Mouse (Mus musculus) heart, embryonic 16.5 days (tissue): ENCODE measurements around the gene Med29. TPM values are rescaled to one million over a fixed set of nuclear protein-coding genes. Genes with fewer than 3 reads are reported as not detected.

Source experiments
- ATAC-seq: fragments of 200-750 bp; cut with Nextera tagmentation; replicated peaks from 2 replicates; pipeline ENCODE4 v1.8.0; 2017; ENCODE audit warnings: moderate number of reproducible peaks; ENCODE audit not compliant: insufficient read depth, low FRiP score; ENCODE audit errors: extremely low read depth
- H3K27ac ChIP-seq: fragments of 300-500 bp; sonication (generic); 2 replicates; pipeline ENCODE4 v1.5.1; 2014; ENCODE audit warnings: mild to moderate bottlenecking, low read length, control low read depth, moderate library complexity
- H3K27me3 ChIP-seq: fragments of 300-500 bp; sonication (generic); 2 replicates; pipeline ENCODE4 v1.6.1; 2014; ENCODE audit warnings: low read length, mixed read lengths; ENCODE audit not compliant: control insufficient read depth, insufficient read depth
- H3K36me3 ChIP-seq: fragments of 300-500 bp; sonication (generic); 2 replicates; pipeline ENCODE4 v1.6.1; 2014; ENCODE audit not compliant: control insufficient read depth, insufficient read depth
- H3K4me1 ChIP-seq: fragments of 300-500 bp; sonication (generic); 2 replicates; pipeline ENCODE4 v1.6.1; 2014; ENCODE audit warnings: low read length, mixed read lengths; ENCODE audit not compliant: control insufficient read depth, insufficient read depth
- H3K4me2 ChIP-seq: fragments of 300-500 bp; sonication (generic); 2 replicates; pipeline ENCODE4 v1.6.1; 2014; ENCODE audit warnings: low read depth, mild to moderate bottlenecking, control low read depth, low read length
- H3K4me3 ChIP-seq: fragments of 300-500 bp; sonication (generic); 2 replicates; pipeline ENCODE4 v1.5.1; 2014; ENCODE audit warnings: mild to moderate bottlenecking, control low read depth, low read length
- H3K9ac ChIP-seq: fragments of 300-500 bp; sonication (generic); 2 replicates; pipeline ENCODE4 v1.6.1; 2014; ENCODE audit warnings: low read length, control low read depth
- H3K9me3 ChIP-seq: fragments of 300-500 bp; sonication (generic); replicated peaks from 2 replicates; pipeline ENCODE4 v1.6.1; 2016; ENCODE audit warnings: low read length; ENCODE audit not compliant: control insufficient read depth
- WGBS: fragments of 180-500 bp; shearing (Covaris S2); extraction: QIAGEN DNeasy Blood & Tissue Kit; methylation state at CpG from one replicate; pipeline ENCODE4 v1.1.7; 2014; 5-methylcytosine and 5-hydroxymethylcytosine counted together
- polyA plus RNA-seq: library from polyadenylated mRNA; unstranded; fragments of >200 nt; fragmentation: Nextera tagmentation; extraction: Ambion mirVana; gene quantifications from 2 replicates; pipeline ENCODE4 v1.2.1, GENCODE M21; 2015

The Med29 gene
- polyA plus RNA-seq, 1 experiment from 2014 or later = 41.3 TPM

- peak; percentile 98 for ATAC-seq
- no peaks in the 10 kb centered on the region for H3K9me3 ChIP-seq
- H3K4me1 ChIP-seq = peaks cover 14% of the 10 kb centered on the region
- H3K27ac ChIP-seq = peak within 1 kb of the TSS; percentile 95
- no peaks in the 10 kb centered on the region for H3K36me3 ChIP-seq
- H3K4me2 ChIP-seq = peak within 1 kb of the TSS; percentile 76
- WGBS = 0% methylated on average over 77 of the region's 77 CpGs
- H3K4me3 ChIP-seq = peak within 1 kb of the TSS; percentile 90
- no peaks in the 10 kb centered on the region for H3K27me3 ChIP-seq
- peak within 1 kb of the TSS; percentile 97 for H3K9ac ChIP-seq
Observed at GRCm38 (mm10) chr7:28338108-28338998, 54.2 kb downstream of the Med29 start, which contains the start of gene Supt5. Gene Supt5, minus strand, starts transcription at chr7:28338746.

Other genes starting within 250 kb of the Med29 start
- 62.4 and 71.5 TPM in 2 replicates for gene Fbl, start 223.0 kb downstream of the Med29 start, polyA plus RNA-seq
- gene Dyrk1b, start 213.2 kb downstream of the Med29 start, polyA plus RNA-seq = 7.7 and 8.9 TPM in 2 replicates
- gene Eid2, start 124.8 kb downstream of the Med29 start, polyA plus RNA-seq = 0.68 and 0.94 TPM in 2 replicates
- 6.6 and 7.3 TPM in 2 replicates for gene Eid2b, start 115.0 kb downstream of the Med29 start, polyA plus RNA-seq
- not detected in 2 replicates for gene Selenov, start 101.5 kb downstream of the Med29 start, polyA plus RNA-seq
- 0.16 and 0.17 TPM in 2 replicates for gene Dll3, start 90.5 kb downstream of the Med29 start, polyA plus RNA-seq
- 130 and 132 TPM in 2 replicates for gene Timm50, start 80.6 kb downstream of the Med29 start, polyA plus RNA-seq
- gene Supt5, start 54.0 kb downstream of the Med29 start, polyA plus RNA-seq = 62.8 and 66.2 TPM in 2 replicates
- gene Rps16, start 42.1 kb downstream of the Med29 start, polyA plus RNA-seq = 506 and 555 TPM in 2 replicates
- 35.8 and 41.8 TPM in 2 replicates for gene Plekhg2, start 20.1 kb downstream of the Med29 start, polyA plus RNA-seq
- gene Zfp36, start 12.5 kb downstream of the Med29 start, polyA plus RNA-seq = 15.4 and 18.5 TPM in 2 replicates
- 78.9 and 79.9 TPM in 2 replicates for gene Paf1, start 243 bp upstream of the Med29 start, polyA plus RNA-seq
- gene Gmfg, start 44.7 kb upstream of the Med29 start, polyA plus RNA-seq = 17.9 and 32.7 TPM in 2 replicates
- gene Lrfn1, start 59.3 kb upstream of the Med29 start, polyA plus RNA-seq = 0.72 and 0.80 TPM in 2 replicates
- gene Ifnl2, start 117.7 kb upstream of the Med29 start, polyA plus RNA-seq = not detected in 2 replicates
- gene Ifnl3, start 130.1 kb upstream of the Med29 start, polyA plus RNA-seq = not detected in 2 replicates
- gene Sycn, start 148.2 kb upstream of the Med29 start, polyA plus RNA-seq = not detected in 2 replicates
- not detected in 2 replicates for gene Nccrp1, start 154.5 kb upstream of the Med29 start, polyA plus RNA-seq
- gene Samd4b, start 205.4 kb upstream of the Med29 start, polyA plus RNA-seq = 16.0 and 20.6 TPM in 2 replicates
- gene Pak4, start 205.5 kb upstream of the Med29 start, polyA plus RNA-seq = 25.1 and 30.0 TPM in 2 replicates
- gene Acp7, start 238.6 kb upstream of the Med29 start, polyA plus RNA-seq = not detected in 2 replicates